Mouse (Mus musculus): Measurements from ENCODE around the gene Sod1.

- TF ChIP-seq CTCF (IDR thresholded peaks at IDR 0.05; ENCODE audit: insufficient read depth, low read depth, low read length) (no peak), POLR2A (IDR thresholded peaks at IDR 0.05; ENCODE audit: insufficient read depth, low read depth, low read length) (no peak)
Observed at GRCm38 (mm10) chr16:90177425-90177824, 43.1 kb upstream of the Sod1 start.
